Mouse (Mus musculus) brain, embryonic 14.5 days (tissue): Measurements from ENCODE around the gene Cask.

Experiments
- CTCF ChIP-seq: fragments of 200-500 bp; IDR thresholded peaks from 2 replicates; pipeline ENCODE4 v1.5.1; 2012; ENCODE audit warnings: inconsistent platforms, mild to moderate bottlenecking, moderate library complexity, borderline replicate concordance; ENCODE audit not compliant: insufficient read depth, insufficient read length; ENCODE audit errors: extremely low read depth
- POLR2A ChIP-seq: fragments of 200-500 bp; IDR thresholded peaks from 2 replicates; pipeline ENCODE4 v1.6.1; 2012; ENCODE audit warnings: mild to moderate bottlenecking, inconsistent platforms, borderline replicate concordance; ENCODE audit not compliant: poor library complexity, insufficient read depth, insufficient read length, severe bottlenecking; ENCODE audit errors: extremely low read depth

DNA sequence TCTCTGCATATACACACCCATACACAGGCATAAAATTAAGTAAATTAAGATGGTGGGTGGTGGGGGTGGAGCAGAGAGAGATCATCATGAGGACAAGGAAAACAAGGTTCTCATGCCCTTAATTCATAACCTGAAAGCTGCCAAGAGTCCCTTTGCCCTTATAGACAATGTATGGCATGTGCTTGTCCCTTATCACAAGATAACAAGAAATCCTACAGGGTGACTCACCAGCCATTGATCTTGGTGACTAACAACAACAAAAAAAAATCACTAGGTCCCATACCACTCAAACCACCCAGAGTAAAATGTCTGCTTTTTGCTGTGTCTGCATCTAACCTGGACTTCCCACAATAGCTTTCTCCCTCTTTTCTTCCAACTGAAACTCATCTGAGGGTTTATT is 366.7 kb downstream of the Cask start:
- TF ChIP-seq CTCF (no peak), POLR2A (no peak)
